Mouse (Mus musculus) adrenal gland, postnatal 14 days (tissue): ENCODE data around the gene Selenbp1. TPM values are rescaled to one million over a fixed set of nuclear protein-coding genes. Genes with fewer than 3 reads are reported as not detected.
"Not testable (repeated sequence)": the region's sequence is repeated elsewhere in the genome, so short reads cannot be mapped to it uniquely, and the experiment has no call there.

Experiments
- DNase-seq: peaks from one replicate; pipeline ENCODE4 v3.0.0; 2021; ENCODE audit warnings: mixed read lengths
- total RNA-seq: library from RNA; stranded (reverse); gene quantifications from 2 replicates; pipeline ENCODE4 v1.2.3, GENCODE M21; 2021

Selenbp1 gene
- total RNA-seq, 1 experiment from 2014 or later: 87.5 TPM

DNA sequence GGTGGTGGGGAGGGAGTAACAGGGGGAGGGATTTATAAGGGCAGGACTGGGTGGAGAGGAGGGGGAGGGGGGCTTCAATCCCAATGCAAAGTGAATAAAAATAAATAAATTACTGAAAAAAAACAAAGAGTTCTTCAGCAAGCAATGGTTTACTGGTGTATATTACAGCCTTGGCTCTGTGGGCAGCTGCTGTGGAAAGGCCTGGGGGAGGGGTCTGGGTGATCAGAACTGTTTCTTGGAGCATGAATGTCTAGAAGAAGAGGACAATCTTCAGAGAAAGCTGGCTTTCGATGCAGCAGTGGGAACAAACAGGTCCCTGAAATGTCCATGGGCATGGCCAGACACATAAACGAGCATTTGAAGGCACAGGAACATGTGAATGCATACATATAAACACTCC lies 577 bp upstream of the Selenbp1 start:
- not testable (repeated sequence) for DNase-seq

DNA sequence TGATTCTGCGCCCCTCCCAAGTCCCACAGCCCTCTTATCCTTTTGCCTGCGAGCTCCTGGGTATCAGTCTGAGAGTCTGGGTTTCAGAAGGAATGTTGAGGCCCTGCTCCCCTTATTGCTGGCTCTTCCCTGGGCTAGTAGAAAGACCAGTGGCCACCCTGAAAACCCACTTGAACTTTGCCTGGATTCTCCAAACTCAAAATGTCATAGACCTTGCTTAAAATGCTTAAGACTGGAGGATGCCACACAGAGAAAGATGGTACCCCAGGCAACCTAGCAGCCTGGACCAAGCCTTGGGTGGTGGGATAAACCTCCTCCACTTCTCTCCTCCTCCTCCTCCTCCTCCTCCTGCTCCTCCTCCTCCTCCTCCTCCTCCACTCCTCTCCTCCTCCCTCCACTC lies 748 bp downstream of the Selenbp1 start:
- DNase-seq: not testable (repeated sequence)

DNA sequence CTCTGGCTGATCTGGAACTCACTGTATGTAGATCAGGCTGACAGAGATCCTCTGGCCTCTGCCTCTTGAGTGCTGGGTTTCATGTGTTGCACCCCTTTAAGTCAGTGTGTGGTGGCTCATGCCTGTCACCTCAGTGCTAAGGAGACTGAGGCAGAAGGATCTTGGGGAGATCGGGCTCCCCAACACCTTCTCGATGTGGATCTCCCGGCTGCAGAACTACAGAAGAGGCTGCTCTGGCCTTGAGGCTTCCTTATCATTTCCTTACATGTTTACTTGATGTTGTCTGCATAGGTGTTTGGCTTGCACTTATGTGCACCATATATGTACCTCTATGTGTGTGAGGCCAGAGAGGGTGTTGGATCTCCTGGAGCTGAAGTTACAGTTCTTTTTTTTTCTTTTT lies 1.7 kb downstream of the Selenbp1 start:
- not testable (repeated sequence) for DNase-seq

DNA sequence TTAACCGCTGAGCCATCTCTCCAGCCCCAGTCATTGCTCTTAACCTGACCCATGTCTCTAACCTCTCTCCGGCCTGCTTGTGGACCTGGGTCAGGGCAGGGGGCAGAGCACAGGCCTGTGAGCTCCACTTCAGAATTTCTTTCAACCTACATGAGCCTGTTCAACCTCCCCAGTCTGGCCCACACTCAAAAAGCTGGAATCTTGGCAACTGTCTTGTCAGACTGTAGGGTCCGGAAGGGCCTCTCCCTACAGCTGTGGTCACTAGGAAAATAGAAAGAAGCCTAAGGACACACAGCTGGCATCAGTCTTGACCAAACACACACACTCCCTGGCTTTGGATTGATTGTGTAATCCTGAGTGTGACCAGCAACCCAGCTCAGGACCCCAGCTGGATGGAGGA lies 2.5 kb downstream of the Selenbp1 start:
- peak; percentile 47 for DNase-seq

DNA sequence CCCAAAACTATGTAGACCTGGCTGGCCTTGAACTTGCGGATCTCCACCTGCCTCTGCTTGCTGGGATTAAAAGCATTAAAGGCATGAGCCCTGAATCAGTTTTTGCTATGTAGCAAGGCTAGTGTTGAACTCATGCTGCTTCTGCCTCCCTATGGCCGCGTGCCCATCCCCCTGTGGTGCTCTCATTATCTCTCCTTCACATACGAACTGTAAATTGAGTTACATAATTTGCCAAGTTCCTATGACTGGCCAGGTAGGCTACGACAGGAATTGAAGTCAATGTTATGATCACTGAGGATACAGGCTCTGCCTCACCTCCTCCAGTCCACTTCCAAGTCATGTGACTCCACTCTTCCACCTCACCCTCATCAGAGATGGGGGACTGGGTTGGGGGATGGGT lies 3.3 kb downstream of the Selenbp1 start:
- not testable (repeated sequence) for DNase-seq

DNA sequence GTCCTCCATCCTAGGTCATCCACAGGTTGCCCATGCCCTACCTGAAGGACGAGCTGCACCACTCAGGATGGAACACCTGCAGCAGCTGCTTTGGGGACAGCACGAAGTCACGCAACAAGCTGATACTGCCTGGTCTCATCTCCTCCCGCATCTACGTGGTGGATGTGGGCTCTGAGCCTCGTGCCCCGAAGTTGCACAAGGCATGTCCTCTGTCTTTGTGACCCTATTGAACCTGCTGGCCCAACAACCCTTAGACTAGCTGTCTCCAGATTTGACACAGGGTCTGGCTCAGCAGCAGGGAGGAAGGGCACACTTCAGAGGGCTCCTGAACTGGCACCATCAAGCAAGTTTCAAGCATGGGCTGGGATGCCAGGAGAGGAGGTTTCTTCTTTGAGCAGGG lies 4.3 kb downstream of the Selenbp1 start:
- not testable (repeated sequence) for DNase-seq

DNA sequence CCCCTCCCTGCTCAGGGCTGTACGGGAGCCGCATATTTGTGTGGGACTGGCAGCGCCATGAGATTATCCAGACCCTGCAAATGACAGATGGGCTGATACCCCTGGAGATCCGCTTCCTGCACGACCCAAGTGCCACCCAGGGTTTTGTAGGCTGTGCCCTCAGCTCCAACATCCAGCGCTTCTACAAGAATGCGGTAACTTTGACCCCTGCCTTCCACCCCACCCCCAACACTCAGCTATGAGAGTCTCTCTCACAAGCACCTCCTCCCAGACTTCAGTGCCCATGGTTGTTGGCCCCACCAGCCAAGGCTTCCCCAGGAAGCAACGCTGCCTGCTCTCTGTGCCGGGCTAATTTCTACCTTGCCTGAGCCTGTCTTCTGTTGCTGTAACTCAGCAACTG lies 7.2 kb downstream of the Selenbp1 start:
- DNase-seq: not testable (repeated sequence)

DNA sequence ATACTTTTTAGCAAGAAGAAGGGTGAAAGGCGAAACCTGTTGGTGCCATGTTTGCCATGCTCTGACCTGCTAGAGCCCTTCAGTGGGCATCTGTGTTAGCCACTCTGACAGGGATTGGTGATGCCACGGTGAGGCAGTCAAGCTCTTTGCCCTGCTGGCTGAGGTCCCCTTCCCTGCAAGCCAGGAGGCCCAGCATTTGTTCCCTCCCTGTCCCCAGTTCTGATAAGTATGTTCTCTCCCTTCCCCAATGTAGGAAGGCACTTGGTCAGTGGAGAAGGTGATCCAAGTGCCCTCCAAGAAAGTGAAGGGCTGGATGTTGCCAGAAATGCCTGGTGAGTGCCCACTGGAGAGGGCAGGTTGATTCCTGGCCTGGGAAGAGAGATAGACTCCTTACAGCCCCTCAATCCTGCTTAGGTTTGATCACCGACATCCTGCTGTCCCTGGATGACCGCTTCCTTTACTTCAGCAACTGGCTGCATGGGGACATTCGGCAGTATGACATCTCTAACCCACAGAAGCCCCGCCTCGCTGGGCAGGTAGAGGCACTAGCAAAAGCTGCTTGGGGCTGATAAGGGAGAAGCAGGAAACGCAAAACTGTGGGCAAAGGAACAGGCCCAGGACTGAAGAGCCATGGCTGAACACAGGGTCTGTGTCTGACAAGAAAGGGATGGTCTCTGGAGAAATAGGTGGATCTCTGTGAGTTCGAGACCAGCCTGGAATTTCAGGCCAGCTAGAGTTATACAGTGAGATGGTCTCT lies 9.5 kb downstream of the Selenbp1 start:
- DNase-seq: not testable (repeated sequence)

DNA sequence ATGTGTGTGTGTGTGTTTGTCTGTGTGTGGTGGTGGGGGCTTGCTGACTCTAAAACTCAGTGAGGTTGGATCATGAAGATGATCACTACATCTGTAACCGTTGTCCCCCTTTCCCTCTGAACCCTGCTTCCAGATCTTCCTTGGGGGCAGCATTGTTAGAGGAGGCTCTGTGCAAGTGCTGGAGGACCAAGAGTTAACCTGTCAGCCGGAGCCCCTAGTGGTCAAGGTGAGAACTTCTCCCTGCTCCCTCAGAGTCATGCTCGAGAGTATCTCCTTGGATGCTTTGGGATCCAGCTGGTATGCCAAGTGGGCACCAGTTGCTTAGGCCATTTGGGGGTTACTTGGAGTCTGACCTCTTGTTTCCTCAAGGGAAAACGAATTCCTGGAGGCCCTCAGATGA lies 10.8 kb downstream of the Selenbp1 start:
- not testable (repeated sequence) for DNase-seq

DNA sequence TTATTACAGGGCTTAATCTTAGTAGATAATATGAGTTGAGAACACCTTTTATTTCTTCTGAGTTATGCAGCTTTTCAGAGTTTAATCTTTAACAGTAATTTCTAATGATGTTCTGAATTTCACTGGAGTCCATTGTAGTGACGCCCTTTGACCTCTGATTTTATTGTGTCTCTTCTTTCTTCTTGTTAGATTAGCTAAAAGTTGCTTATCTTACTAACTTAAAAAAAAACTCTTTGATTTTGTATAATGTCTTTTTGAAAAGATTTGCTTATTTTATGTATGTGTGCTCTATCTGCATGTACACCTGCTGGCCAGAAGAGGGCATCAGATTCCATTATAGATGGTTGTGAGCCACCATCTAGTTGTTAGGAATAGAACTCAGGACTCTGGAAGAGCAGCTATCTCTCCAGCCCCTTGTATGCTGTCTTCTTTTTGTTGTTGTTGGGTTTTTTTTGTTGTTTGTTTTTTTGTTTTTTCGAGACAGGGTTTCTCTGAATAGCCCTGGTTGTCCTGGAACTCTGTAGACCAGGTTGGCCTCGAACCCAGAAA lies 15.3 kb downstream of the Selenbp1 start:
- DNase-seq: no peak

DNA sequence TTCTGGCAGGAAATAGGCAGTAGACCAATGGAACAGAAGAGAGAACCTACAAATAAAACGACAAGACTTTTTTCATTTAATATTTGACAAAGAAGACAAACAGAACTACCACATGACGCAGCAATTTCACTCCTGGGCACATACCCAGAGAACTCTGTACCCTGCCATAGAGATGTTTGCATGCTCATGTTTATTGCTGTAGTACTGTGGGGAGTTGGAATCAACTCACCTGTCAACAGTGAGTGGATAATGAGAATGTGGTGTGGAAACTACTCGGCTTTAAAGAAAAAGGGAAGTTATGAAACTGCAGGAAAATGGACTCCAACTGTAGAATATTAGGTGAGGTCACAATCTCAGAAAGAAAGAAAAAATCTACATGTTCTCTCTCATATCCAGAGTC lies 16.8 kb downstream of the Selenbp1 start:
- no peak for DNase-seq

DNA sequence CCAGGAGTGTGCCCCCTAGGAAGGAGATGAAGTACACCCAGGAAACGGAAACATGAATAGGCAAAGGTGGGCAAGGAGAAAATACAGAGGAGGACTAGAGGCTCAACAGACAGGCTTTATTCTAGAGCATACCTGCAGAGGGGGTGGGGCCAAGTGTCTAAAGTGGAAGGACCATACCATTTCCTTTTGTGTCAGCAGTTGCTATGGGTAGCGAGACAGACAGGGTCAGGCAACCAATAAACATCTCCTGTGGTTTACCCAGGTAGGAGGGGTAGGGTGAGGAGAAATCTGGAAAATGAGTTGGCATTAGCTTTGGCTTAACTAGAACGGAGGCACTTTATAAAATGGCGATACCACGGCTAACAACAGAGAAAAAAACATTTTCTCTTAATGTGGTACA lies 19.9 kb downstream of the Selenbp1 start:
- DNase-seq: peak; percentile 36

DNA sequence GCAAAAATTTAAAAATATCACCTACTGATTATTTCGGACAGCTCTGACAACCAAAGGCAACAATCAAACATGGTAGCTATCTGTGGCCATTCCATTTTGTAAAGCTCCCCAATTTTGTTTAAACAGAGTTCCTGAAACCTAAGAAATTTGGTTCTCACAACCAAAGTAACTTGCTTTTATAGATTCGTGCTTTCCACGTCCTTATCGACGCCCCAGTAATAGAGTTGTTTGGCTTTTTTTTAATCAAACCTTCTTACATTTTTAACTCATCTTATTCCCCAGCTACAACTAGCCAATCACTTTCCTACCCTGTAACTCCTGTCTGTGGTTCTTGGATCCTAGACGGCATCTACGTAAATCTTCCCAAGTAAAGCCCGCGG lies 20.5 kb downstream of the Selenbp1 start:
- no peak for DNase-seq

DNA sequence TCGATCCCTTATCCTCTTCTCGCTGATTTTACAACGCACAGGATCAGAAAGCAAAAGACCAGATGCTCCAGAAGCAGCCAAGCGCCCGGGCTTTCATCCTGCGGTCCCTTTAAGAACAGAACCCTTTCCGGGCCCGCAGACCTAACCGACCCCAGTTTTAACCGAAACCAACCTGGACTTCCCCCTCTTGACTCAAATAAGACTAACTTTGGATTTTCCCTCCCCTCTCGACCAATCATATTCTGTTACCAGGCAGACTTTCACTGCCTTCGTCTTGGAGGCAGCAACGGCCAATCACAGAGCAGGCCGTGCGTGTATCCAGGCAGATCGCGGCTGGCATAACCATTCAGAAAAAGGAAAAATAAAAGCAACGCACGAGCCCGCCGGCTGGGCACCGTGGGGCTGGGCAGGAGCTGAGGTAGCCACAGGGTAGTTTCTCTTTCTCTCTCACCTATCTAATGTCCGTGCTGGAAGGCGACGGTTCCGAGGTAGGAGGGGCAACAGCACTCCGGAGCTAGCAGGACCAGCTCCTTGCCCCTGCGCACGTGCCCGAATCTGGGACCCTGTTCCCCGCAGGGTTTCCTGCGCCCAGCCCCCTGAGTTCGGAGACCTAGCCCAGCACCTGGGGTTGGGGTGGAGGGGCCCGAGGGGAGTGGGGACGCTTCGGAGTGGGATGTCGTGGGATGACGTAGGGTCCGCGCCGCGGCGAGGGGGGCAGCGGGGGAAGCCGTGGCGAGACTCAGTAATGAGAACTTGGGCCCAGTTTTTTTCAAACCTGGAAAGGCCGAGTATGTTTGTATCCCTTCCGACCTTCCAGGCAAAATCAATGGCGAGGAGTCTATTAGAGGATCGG lies 21.1 kb downstream of the Selenbp1 start, which contains the start of gene Rfx5:
Rfx5 (plus strand) TSS at position 312 of the 853 bp plus-strand sequence.
- peak; percentile 95 for DNase-seq

DNA sequence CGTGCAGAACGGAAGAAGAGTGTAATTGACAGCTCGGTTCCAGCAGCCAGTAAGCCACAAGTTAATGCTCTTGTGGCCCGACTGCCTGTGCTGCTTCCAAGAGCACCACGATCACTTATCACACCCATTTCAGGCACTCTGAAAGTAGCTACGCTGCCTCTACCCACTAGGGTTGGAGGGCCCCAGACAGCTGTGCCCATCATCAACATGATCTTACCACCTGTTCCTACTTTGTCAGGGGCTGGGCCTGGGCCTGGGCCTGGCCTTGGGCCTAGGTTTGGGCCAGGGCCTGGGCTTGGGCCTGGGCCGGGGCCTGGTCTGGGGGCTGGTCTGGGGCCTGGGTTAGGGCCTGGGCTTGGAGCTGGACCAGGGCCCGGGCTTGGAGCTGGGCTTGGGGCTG lies 25.4 kb downstream of the Selenbp1 start:
- no peak for DNase-seq

DNA sequence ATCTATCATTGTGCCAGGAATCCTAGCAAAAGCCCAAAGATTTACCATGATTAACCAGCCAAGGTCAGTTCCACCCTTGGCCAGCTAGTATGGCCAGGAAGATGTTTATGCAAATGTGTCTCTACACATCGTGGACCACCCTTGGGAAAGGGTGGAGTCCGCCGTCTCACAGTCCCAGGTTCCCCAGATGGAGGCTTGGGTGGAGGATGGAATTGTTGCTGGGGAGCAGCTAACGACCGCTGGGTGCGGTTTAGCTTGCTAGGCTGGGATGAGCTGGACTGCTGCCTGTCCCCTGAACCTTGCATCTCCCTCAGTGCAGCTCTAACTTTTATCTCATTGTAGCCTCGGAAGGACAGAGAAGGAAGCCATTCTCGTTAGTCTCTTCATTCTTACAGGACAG lies 27.0 kb downstream of the Selenbp1 start:
- no peak for DNase-seq

DNA sequence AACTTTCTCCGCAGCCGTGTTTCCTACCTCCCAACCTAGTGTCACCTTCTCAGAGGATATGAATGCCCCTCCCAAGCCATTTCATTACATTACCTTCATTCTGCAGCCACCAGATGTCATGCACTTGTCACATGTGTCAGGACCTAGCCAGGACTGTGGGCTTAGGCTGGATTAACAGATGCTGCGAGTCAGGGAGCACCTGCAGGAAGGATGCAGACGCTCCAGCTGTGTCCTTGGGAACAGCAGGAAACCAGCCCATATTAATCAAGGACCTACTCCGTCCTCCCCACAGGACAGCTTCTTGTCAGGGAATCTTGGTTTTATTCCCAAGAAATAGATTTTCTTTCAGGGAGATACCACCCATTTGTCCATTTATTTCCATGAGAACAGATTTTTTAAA lies 27.5 kb downstream of the Selenbp1 start:
- DNase-seq: no peak

DNA sequence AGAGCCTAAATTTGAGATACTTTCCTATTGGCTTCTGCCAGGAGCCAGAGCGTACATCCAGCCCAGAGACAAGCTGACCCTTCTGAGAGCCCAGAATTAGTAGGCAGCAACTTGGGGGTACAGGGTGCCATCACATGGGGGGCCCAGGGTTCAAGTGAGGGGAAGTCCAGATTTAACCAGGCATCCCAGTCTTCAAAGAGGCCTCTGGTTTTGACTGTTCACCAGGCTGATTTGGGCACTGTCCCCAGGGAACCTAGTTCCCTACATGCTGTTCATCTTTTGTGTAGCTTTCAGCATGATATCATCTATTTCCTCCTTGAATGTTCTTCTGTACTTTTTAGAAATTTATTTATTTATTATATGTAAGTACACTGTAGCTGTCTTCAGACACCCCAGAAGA lies 32.1 kb downstream of the Selenbp1 start:
- DNase-seq: no peak

DNA sequence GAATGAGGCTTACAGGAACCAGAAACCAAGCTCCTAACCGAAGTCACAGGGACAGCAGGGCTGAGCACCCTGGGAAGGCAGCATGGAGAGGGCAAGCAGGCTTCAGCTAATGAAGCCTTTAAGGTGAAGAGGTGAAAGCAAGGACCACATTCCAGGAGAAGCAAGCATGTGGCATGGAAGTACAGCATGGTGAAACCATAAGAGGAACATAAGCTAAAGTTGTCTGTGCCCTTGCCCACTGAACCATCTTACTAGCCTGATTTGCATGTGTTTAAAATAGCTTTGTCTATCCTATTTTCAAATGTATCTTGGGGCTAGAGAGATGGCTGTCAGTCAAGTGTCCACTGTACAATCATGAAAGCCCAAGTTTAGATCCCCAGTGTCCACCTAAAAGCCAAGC lies 33.0 kb downstream of the Selenbp1 start:
- DNase-seq: no peak

DNA sequence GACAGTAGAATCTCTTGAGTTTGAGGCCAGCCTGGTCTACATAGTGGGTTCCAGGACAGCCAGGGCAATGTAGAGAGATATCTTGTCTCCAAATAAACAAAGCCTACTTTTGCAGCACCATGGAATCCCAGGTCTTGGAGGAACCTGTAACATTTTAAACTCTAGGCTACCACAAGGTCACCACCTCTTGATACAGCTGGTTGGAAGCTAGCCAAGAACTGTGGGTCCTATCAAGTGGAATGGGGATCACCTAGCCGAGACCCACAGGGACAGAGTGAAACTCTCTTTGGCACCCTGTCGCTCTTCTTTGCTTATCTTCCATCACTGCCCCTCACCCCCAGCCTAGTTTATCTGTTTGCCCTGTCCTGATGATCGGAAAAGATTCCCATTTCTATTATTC lies 39.7 kb downstream of the Selenbp1 start:
- DNase-seq: no peak

DNA sequence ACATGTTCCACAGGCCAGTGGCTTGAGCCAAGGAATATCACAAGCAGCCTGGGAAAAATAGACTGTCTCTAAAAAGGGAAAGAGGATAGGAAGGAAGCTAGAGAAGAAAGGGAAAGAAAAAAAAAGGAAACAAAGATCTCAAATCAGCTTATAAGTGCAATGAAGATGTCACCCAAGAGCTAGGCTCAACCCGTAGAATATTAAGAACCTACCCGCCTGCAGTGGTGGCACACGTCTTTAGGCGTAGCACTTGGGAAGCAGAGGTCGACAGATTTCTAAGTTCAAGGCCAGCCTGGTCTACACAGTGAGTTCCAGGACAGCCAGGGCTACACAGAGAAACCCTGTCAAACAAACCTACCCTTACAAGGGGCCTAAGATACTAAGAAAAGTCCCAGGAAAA lies 40.8 kb downstream of the Selenbp1 start:
- no peak for DNase-seq

DNA sequence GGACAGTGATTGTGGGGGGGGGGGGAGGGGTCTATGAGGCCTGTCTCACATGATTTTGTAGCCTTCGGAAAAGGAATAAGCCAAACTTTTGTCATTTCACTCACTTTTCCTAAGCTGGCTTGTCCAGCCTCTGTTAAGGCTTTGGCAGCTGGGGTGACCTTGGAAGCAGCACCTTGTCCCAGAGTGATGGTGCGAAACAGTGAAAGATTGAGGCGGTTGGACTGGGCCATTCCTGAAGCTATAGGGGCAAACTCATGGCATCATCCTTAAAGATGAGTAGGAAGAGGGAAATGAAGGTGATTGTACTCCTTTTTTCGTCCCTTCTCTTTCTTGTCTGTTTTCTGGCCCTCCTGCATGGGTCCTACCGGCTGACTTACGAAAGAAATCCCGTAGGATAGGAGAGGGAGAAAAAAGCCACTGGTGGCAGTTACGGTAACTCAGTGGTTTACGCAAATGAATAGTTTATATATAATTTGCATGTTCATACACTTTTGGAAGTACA lies 41.2 kb downstream of the Selenbp1 start:
- peak; percentile 40 for DNase-seq
